Mouse (Mus musculus) lung, adult 2 months (tissue): ENCODE measurements around the gene Galnt7.

Experiments
- CTCF ChIP-seq: fragments of 200-500 bp; IDR thresholded peaks from 2 replicates; pipeline ENCODE4 v1.5.1; 2011; ENCODE audit warnings: mild to moderate bottlenecking, low read length, control low read depth; ENCODE audit not compliant: insufficient read depth
- POLR2A ChIP-seq: fragments of 200-500 bp; IDR thresholded peaks from 2 replicates; pipeline ENCODE4 v1.6.1; 2011; ENCODE audit warnings: low read depth, mild to moderate bottlenecking, control low read depth, low read length, borderline replicate concordance; ENCODE audit errors: extremely low read depth

GRCm38 (mm10) chr8:57574398-57574797 lies 78.4 kb downstream of the Galnt7 start:
- TF ChIP-seq CTCF: peak; percentile 78
- TF ChIP-seq POLR2A: no peak
